Mouse (Mus musculus) right cerebral cortex, adult 18-20 months (tissue): Measurements from ENCODE around the gene Itga6.
A peak's percentile ranks its signal among the peaks of the same experiment; 100 is the strongest.

Experiments used
- DNase-seq: peaks from one replicate; pipeline ENCODE4 v3.0.0; 2022; ENCODE audit warnings: mixed read lengths

Itga6 gene

DNA sequence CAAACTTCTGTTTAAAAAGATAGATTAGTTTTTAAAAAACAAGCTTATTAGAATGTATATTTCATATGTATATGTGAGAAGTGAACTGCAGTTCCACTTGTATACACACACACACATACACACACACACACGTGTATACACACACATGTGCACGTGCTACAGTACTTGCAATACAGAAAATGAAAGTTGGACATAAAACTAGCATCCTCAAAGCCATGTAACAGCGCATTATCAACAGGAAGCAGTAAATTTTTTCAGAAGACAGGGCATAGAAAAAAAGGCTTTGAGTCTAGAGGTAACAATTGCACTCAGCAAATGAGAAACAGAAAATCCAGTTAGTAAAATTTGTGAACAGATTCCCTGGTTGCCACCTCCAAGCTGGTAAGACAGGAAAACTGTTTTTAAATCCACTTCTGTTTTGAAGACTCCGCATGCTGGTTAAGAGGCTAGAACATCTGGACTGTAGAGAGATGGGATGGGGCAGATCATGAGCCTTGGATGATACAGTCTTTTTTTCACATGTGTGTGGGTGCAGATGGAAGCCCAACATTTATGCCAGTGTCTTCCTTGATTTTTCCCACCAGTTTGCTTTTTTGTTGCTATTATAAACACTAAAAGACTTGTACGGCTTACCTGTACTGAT lies 118.2 kb downstream of the Itga6 start:
- peak; percentile 25 for DNase-seq

DNA sequence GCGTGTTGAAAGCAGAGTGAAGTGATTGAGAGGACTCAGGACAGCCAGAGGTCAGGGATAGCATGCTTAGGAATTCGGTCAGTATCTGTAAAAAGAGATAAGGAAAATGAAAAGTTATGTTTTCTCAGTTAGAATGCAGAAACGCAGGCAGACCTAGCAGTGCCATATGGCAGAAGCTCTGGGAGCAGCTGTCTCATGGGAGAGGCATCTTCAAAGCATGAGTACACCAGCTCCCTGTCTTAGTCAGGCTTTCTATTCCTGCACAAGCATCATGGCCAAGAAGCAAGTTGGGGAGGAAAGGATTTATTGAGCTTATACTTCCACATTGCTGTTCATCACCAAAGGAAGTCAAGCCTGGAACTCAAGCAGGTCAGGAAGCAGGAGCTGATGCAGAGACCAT lies 119.6 kb downstream of the Itga6 start:
- DNase-seq, result peak; percentile 86

DNA sequence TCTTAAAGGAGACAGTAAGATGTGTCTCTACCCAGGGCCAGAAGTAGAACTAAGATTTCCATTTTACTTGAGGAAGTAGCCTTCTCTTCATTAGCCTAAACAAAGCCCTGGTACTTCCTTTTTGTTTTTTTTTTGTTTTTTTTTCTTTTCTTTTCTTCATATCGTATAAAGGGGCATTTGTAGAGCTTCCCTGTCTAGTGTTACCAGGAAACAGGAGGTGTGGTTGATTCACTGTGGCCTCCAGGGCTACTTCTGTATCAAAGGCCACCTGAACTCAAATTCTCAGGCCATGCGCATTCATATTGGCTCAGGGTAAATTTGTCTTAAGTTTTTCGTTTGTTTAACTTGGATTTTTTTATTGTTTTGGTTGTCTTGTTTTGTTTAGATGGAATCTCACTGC lies 120.5 kb downstream of the Itga6 start:
- no peak for DNase-seq

DNA sequence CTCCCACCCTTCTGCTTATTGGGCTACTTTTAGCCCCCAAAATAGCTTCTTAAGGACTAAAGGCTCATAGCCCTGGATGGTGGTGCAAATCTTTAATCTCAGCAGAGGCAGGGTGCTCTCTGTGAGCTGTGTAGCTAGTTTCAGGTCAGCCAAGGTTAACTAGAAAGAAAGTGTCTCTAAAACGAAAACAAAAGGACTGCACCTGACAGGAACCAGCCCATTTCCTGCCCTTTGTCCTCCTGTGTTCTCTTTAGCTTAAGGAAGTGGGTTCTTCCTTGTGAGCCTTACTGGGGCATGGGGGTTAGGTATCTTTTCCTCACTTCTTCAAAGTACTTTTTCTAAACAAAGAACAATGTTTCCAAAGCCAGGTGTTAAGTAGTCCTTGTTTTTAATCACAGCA lies 121.1 kb downstream of the Itga6 start:
- DNase-seq, result no peak

DNA sequence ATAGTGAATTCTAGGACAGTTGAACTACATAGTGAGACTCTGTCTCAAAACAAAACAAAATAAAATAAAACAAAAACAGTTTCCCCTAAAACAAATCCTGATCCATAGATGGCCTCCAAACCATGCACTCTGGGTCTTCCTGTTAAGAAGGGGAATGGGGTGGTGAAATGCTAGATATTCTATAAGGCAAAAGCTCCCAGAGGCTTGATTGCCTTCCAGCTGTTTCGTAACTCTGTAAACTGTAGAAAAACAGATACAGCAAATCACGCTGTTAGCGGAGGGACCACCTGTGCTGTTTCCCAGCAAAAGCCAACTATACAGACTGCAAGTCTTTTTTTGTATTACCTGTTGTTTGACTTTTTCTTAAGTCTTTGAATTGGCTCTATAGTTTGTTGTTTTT lies 121.6 kb downstream of the Itga6 start:
- DNase-seq, result no peak

DNA sequence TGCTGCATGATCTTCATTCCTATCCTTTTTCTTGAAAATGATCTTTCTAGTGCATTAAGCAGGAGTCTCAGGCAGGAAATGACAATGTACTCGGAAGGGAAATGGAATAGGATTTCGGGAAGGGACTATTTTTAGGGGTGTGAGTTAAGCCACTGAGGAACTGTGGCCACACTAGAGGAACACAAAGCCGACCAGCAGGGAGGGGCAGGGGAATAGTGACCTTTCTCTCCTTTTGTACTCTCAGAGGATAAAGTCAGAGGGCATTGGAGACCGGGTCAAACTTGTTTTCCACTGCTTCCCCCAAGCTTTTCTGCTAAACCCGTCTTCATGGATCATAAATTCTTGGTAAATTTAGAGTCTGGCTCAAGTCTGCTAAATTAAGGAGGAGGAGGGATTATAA lies 122.1 kb downstream of the Itga6 start:
- DNase-seq, result no peak

DNA sequence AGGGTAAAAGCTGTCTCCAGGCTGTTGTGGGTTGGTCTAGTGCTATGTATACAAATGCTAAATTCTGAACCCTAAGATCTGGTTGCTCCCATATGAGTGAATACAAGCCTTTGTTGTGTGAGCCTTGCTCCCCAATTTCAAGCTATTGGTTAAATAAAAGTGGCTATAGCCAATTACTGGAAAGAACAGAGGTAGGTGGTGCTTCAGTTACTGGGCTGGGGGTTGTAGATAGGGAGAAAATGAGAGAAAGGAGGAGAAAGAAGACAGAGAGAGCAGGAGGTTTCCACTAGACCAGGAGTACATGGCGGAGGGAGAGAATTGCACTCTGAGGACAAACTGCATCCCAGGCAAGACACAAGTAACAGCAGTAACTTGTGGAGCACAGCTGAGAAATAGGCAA lies 122.8 kb downstream of the Itga6 start:
- no peak for DNase-seq

DNA sequence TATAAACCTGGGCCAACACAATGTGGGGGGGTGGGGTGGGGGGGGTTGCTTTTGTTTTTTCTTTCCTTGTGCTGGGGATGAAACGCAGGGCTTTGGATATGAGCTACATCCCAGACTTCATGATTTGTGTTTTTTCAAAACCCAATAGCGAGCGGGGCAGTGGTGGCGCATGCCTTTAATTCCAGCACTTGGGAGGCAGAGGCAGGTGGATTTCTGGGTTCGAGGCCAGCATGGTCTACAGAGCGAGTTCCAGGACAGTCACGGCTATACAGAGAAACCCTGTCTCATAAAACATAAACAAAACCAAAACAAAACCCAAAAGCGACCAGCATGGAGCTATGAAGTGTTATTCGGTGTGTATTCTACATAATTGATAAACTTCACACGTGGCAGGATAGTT lies 126.7 kb downstream of the Itga6 start:
- DNase-seq, result no peak

DNA sequence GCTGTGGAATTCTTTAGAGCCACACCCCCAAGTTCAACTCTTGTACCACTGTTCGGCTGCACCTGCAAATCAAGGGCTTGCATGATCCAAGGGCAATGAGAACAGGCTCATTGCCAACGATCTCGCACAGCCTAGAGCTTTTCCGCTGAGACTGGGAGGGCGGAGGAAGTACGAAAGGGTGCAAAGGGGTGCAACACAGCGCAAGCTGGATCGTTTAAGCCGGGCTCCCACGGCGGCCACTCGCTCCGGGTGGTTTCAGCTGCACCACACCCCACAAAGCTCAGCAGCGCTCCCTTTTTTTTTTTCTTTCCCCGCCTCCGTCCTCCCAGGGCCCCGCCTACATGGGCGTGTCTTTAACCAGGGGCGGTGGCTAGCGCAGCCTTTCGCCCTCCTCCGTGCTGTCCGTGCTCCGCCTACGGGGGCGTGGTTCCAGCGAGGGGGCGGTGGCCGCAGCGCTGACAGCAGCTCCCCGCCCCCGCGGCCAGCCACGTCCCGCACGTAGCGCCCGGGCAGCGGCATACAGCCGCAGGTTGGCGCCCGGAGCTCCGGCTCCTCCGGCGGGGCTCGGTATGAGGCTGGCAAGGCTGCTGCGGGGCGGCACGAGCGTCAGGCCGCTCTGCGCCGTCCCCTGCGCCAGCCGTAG lies 127.5 kb downstream of the Itga6 start, which contains the start of gene Pdk1:
Gene Pdk1 (plus strand): TSS at position 424 of the 643 bp plus-strand sequence.
- peak; percentile 98 for DNase-seq

DNA sequence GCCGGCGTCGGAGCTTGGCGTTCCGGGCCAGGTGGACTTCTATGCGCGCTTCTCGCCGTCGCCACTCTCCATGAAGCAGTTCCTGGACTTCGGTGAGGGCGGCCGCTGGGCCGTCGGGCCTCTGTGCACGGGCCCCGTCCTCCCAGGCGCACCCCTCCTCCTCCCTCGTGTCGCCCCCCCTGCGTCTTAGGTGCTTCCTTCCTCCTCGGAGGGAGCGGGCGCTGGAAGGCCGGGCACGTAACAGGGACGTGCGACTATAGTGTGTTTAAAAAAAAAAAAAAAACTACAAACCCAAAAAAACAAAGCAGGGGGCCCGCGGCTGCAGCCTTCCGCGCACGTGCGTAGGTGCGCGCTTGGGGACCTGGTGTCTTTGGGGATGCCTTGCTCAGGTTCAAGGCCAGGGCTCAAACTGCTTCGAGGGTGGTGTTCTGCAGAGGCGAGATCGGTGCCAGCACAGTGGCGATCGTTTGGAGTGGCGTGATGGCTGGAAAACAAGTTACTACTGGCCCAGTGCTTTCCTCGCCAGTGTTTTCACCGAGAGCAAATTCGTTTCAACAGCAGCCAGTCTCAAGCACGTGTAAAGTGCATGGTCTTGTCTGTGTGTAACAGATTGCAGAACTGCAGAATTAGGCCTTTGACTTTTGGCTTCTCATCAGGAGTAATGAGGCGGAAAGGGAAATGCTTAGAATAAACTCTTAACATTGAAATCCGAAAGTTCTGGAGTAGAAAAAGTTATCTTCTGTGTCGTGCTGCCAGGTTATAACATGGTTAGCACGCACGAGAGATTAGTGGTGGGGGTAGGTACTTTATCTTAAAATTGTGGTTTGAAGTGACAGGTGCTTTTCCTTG lies 128.3 kb downstream of the Itga6 start:
- peak; percentile 29 for DNase-seq

DNA sequence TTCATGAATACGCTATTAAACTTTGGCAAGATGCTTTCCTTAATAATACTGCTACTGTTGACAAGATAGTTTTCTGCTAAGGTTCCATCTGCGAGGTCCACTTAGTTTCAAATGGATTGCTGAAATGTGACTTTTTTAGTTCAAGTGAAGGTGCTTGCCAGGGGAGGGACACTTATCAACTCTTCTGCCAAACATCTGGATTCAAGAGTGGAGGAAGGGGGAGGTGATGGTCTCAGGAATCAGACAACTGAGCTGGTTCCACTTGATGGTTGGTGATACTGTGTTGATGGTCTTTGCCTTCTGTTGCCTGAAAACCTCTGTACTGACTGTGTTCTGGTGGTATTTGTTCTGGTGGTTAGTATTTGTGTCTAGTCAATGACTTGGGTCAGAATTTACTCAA lies 129.0 kb downstream of the Itga6 start:
- no peak for DNase-seq

DNA sequence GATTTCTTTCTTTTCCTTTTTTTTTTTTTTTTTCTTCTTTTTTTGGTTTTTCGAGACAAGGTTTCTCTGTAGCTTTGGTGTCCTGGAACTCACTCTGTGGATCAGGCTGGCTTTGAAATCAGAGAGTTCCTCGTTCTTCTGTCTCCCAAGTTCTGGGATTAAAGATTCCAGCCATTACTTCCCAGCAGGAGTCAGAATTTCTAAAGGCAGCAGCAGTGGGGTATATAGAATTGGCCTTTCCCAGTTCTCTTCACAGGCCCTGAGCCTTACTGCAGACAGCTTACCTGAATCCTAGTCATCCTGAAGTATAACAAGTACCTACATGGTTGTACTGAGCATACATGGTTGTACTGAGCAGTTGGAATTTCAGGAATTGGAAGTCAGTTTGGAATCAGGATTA lies 129.4 kb downstream of the Itga6 start:
- no peak for DNase-seq

DNA sequence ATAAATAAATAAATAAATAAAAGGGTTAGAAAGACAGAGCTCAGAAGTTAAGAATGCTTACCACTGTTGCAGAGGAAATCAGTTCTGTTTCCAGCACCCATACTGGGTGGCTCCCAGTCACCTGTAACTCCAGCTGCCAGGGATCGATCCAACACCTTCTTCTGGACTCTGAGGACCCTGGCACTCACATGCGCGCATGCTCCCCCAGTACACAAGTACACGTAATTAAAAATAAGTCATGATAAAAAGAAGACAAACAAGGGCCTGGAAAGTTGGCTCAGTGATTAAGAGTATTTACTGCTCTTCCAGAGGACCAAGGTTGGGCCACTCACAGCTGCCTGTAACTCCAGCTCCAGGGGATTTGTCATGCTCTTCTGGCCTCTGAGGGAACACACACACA lies 132.4 kb downstream of the Itga6 start:
- no peak for DNase-seq

DNA sequence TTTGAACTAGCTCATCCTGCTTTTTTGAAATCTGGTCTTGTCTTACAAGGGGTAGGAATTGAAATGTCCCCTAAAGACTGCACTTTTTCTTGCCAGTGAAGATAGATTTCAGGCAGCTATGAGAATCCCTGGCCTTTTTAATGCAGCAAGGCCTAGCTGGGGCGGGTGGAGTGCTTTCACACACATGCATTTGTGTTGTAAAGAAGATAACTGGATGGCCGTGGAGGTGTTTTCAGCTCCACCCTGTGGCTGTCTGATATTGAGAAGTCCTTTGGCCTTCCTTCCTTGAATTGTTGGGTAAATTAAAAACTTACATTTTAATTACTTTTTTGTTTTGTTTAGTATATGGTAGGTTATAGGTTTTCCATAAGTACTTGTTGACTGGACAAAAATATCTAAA lies 133.0 kb downstream of the Itga6 start:
- no peak for DNase-seq

DNA sequence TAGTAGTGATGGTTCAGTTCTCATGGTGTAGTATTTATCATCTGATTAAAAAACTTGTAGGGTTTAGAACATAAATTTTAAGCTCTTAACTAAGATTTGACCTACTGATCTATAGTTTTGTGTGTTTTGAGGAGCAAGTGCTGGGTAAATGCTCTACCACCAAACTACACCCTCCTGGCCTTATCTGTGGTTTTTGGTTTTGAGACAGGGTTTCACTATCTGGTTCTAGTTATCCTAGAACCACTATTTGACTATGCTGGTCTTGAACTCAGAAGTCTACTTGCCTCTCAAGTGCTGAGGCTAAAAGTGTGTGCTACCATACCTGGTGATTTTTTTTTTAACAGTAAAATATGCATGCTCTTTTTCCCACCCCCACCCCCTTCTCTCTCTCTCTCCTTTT lies 133.5 kb downstream of the Itga6 start:
- no peak for DNase-seq

DNA sequence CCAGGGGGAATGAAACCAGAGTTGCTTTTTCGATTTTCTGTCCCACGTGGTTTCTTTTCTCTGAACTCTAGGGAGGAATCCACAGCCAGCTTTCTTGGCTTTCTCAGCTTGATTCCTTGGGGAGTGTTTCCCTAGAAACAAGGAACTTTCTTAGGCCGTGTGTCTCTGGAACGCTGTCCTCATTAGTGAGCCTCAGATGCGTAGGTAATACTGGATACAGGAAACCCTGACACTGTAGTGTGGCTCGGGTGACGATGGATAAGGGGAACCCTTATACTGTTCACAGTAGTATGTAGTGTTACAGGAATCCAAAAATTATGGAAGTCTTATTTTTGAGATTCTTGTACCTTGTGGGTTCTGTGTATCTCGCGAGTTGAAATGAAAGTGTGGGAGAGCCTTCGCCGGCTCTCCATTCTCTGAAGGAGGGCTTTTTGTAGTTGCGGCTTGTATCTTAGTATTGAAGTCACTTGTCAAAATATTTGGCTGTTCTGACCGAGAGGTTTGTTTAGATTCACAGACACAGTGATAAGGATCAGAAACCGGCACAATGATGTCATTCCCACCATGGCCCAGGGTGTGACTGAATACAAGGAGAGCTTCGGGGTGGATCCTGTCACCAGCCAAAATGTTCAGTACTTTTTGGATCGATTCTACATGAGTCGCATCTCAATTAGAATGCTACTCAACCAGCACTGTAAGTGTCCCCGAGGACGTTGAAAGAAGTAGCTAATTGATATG lies 137.7 kb downstream of the Itga6 start:
- DNase-seq, result no peak

DNA sequence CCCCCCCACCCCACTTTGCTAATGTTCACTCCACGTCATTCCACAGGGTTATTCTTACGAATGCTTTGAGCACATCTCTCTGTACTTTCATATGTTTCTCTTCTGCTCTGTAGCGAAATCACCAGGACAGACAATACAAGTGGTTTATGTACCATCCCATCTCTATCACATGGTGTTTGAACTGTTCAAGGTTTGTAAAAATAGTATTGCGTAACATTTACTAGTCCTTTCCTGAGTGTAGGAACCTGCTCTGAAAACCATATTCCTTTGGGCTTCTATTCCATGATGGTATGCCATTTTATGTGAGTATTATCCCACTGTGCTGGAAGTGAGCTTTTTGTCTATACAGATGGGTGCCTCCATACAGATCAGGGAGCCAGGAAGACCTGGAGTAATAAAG lies 141.9 kb downstream of the Itga6 start:
- DNase-seq, result no peak

DNA sequence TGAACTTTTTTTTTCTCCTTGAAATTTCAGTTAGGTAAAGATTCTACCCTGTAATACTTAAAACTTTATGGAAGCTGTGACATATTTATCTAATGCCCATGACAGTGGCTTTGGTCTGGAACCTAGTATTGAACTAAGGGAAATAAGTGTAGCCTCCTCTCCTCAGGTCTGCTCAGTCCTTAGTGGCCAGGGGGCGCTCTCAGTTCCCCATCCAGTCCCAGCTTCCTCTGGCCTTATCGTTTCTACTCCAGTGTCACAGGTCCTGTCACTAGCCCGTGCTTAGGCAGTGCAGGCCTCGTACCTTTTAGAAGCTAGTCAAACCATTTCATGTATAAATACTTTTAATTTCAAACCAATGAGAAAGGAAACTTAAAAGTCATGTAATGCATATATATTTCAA lies 143.0 kb downstream of the Itga6 start:
- no peak for DNase-seq

DNA sequence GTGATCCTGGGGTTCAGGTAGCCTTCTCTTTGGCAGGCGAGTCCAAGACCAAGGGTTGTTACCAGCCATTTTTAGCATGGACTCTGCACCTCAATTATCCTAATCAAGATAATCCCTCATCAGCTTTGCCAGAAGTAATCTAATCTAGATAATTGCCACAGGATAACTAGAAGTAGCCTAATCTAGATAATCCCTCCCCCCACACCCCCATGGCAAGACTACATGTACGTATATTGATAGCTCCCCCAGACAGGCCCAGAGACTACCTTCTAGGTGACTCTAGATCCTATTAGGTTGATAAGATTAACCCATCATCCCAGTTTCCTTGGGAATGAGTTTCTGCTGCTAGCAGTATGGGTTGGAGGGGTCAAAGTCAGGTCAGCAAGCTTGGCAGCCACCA lies 146.1 kb downstream of the Itga6 start:
- DNase-seq, result no peak

DNA sequence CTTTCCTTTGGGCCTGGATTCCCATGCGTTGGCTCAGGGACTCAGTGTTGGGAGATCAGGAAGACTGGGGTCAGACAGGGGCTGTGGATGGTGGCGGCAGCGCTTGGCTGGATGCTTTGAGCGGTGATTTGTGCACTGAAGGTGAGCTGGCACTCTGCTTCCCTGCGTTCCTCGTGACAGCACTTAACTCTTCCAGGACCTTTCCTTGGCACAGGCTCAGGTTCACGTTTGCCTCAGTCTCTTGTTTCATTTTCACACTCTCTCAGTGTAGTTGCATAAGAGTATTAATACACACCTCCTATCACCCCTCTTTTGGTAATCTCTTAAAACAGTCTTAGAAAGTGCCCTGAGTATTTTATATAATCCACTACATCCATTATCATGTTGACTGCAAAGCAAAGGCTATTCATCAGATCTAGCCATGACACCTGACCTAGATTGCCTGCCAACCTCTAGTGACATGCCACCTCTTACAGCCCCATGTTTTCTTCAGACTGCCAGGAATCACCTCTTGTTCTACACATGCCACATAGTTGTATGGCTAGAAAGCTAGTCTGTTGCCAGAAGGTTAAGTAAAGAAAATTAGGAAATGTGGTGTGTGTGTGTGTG lies 147.4 kb downstream of the Itga6 start:
- no peak for DNase-seq

DNA sequence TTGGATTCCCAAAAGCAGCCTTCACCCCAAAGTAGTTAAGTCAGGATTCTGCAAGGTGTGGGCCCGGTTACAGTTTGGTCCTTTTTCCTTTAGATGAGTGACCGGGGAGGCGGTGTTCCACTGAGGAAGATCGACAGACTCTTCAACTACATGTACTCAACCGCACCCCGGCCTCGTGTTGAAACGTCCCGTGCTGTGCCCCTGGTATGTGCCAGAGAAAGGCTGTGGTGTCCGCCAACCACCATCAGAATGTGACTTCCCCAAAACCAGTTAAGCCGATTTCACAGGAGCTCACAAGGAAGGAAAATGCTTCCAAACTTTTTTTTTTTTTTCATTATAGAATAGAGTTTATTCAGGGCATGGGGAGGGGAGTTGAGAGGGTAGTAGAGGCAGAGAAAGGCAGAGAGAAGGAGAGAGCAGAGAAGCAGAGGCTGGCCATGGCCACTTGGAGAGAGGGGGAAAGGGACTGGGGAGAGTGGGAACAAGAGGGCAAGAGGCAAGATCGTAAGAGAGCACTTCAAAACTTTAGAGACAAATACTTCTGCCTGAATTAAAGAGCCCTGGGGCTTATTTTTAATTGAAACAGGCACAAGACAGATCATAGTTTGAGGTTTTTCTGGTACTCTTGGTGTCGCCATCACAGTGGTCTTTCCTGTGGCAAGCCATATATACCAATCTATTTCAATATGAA lies 150.3 kb downstream of the Itga6 start:
- no peak for DNase-seq

DNA sequence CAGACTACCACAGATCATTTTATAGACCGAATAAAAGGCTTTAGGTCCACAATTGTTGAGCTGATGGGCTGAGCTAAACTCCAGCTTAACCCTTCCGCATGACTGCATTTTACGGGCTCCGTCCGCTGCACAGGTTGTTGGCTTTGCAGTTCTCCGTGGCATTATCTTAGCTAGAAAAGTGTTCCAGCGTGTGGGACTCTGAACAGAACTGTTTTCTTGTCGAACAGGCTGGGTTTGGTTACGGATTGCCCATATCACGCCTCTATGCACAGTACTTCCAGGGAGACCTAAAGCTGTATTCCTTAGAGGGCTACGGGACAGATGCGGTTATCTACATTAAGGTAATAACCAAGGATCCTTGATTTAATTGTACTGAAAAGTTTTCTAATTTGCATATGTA lies 152.0 kb downstream of the Itga6 start:
- no peak for DNase-seq
